Mouse (Mus musculus) liver, adult 2 months (tissue): ENCODE results near the gene Map6.

ENCODE experiments used
- CTCF ChIP-seq: fragments of 200-500 bp; IDR thresholded peaks from 2 replicates; pipeline ENCODE4 v1.5.1; 2011; ENCODE audit warnings: low read depth, low read length, control low read depth
- POLR2A ChIP-seq: fragments of 200-500 bp; IDR thresholded peaks from 2 replicates; pipeline ENCODE4 v1.6.1; 2011; ENCODE audit warnings: low read length, control low read depth; ENCODE audit not compliant: insufficient read depth; ENCODE audit errors: extremely low read depth

DNA sequence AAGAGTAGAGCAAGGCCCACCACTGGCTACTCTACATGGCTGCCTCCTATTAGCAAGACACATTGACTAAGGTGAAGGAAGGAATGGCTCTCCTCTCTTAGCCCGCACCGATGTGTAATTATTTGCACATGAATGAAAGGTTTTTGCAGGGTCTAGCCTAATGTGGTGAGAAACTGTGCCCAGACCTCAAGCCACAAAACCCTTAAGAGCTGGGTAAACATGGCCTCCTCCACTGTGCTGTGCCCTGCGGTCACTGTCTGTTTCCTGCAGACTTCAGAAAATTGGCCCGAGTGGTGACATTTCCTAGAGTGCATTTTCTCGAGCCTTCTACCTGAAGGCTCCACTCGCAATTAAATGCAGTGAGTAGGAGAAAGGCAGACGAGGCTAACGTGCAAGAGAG, 11.1 kb downstream of the Map6 start:
- no peak for TF ChIP-seq CTCF
- TF ChIP-seq POLR2A: no peak
